Mouse (Mus musculus) left cerebral cortex, postnatal 25 days (tissue): ENCODE results near the gene Cadm4. TPM values are rescaled to one million over a fixed set of nuclear protein-coding genes. Genes with fewer than 3 reads are reported as not detected.

Experiments
- DNase-seq, 2 experiments: peaks; one replicate each; pipeline ENCODE4 v3.0.0; 2022; ENCODE audit warnings: low spot score in 2 of 2, mixed read lengths in 1 of 2
- intact Hi-C: fragments of 180-260 bp; cut with DNase I; formaldehyde crosslinking; loops from one replicate; pipeline ENCODE4 v1.15.1; 2025
- total RNA-seq, 2 experiments: library from RNA; stranded (reverse); gene quantifications; 2 replicates each; pipeline ENCODE4 v1.2.3; 2021

Cadm4 gene
- total RNA-seq, 2 experiments from 2014 or later = 243 to 246 TPM

DNA sequence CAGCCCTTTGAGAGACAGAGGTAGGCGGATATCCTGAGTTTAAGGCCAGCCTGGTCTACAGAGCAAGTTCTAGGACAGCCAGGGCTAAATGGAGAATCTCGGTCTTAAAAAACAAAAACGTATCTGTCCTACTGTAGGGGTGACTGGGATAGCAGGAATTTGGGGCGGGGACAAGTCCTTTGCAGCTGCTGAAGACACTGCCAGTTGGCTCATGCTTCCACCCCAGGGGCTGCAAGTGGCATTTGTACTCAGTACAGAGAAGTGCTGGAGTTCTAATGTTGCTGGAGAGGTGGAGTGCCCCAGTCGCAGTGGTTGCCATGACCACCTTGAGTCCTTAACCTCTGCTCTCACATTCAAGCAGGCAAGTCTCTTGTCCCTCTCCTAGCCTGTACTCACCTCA, 41.0 kb downstream of the Cadm4 start:
- no peak for DNase-seq
- intact Hi-C loops = no loop called here

DNA sequence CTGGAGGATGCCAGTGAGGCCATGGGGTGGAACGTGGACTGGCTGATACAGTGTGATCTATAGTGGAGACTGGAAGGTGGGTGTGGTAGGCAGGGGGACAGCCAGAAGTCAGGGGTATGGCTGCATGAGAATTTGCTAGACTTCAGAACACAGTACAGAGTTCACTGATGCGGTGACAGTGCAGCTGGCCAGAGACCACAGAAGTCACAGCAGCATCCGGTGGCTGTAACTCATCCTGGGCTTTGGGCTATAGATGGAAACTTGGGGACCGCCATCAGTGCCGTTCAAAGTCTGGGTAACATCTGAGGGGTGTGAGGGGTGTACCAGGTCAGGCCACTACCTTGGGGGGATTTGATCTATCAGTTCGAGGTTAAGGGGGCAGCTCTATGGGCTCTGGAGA, 41.9 kb downstream of the Cadm4 start:
- intact Hi-C loops = no loop called here
- DNase-seq = no peak

DNA sequence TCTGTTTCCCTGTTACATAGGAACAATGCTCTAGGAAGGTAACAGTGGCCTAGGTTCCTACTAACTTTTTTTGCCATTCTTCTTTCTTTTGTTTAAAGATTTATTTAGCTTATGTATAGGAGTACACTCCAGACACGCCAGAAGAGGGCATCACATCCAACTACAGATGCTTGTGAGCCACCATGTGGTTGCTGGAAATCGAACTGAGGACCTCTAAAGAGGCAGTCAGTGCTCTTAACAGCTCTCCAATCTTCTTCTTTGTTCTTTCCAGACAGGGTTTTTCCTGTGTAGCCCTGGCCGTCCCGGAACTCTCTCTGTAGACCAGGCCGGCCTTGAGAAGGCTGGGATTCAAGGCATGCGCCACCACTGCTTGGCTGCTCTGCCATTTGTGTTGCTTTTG, 43.2 kb downstream of the Cadm4 start:
- DNase-seq = no peak
- intact Hi-C loops = no loop called here

DNA sequence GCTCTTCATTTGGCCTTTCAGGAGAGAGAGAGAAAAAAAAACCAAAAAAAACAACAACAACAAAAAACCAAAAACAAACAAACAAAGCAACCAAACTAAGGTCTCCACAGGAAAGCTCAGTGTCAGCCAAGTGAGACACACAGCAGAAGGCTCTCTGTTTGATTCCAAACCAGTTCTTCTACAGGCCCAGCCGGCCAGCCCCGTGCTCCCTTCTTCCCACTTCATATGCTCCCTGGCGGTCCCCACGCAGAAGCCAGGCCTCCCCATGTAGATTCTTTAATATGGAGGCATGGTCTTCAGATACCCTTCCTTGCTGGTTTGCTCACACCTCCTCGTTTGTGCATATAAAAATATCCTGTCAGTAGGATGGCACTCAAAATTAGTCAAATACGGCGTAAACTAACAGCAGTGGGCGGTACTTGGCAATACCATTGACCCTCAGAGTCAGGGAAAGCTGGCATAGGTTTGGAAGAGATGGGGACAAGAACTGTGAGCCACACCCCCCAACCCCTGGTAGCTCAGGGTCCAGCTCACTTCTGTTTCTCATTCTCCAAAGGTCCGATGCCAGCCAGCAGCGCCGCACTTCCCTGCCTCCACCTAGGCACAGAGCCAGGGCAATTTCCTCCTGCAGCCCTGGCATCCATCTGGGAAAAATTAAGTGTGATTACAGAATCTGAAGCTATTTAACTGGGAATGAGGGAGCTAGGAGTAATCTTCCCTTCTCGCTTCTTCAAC, 44.0 kb downstream of the Cadm4 start:
- intact Hi-C loops = no loop called here
- peak in 1 of 2 experiments; percentile 23 for DNase-seq

DNA sequence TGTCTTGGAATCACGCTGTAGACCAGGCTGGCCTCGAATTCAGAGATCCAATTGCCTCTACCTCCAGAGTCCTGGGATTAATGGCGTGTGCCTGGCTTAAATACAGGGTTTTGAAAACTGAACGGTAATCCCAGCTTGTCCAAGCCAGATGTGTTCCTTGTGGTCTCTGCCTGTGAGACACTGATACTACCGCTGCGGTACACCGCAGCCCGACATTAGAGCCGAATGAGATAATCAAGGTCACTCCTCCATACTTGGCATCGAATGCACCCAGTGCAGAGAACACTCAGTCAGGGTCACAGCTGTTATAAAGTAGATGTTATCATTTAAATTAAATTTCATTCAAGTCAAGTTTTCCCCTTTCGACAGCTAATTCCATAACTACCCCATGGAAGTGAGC, 47.0 kb downstream of the Cadm4 start:
- no peak for DNase-seq
- intact Hi-C loops = no loop called here

GRCm38 (mm10) chr7:24529580-24529979, 47.8 kb downstream of the Cadm4 start:
- no peak for DNase-seq
- intact Hi-C loops = no loop called here

- intact Hi-C loops = loop anchor here (1.0 to 5.0 kb wide), 3 partner anchors 17 to 132 kb away; partner anchors contain the start of gene Zfp428
- peak; percentile 99 for DNase-seq
Measured at GRCm38 (mm10) chr7:24530062-24530931, 48.5 kb downstream of the Cadm4 start, which contains the start of gene Irgq. Gene Irgq (plus strand): TSS chr7:24530689.

DNA sequence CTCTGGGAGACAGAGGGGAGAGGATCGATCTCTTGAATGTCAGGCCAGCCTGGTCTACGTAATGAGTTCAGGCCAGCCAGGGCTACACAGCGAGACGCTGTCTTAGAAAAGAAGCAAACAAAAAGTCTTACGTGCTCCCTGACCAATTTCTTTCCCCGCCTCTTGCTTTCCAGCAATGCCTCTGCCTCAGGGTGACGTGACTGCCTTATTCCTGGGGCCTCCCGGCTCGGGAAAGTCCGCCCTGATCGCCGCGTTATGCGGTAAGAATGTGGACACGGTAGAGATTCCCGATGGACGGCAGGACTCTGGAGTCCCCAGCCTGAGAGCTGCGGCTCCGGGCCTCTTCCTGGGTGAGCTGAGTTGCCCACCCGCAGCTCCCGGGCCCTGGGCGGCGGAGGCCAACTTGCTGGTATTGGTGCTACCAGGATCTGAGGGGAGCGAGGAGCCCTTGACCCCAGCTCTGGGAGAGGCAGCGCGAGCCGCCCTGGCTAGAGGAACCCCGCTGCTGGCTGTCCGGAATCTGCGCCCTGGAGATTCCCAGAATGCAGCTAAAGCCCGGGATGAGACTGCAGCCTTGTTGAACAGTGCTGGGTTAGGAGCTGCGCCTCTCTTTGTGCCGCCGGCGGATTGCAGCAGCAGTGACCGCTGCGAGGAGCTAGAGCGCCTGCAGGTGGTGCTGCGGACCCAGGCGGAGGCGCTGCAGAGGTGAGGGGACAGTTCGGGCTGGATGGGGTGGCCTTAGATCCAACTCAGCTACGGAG, 49.6 kb downstream of the Cadm4 start:
- DNase-seq = peak; percentile 81 to 82
- intact Hi-C loops = loop anchor here (5.0 kb wide), 1 partner anchor 131 kb away; no protein-coding TSS in a partner anchor

GRCm38 (mm10) chr7:24533031-24533571, 51.3 kb downstream of the Cadm4 start:
- DNase-seq = no peak
- intact Hi-C loops = loop anchor here (5.0 kb wide), 1 partner anchor 129 kb away; no protein-coding TSS in a partner anchor

DNA sequence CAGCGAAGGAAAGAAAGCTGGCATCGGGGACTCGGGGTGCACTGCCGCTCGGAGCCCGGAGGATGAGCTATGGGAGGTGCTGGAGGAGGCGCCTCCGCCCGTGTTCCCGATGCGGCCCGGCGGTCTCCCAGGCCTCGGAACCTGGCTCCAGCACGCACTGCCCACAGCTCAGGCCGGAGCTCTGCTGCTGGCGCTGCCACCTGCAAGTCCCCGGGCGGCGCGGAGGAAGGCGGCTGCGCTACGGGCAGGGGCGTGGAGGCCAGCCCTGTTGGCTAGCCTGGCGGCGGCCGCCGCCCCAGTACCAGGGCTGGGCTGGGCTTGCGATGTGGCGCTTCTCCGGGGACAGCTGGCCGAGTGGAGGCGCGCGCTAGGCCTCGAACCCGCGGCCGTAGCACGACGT, 52.0 kb downstream of the Cadm4 start:
- DNase-seq = no peak
- intact Hi-C loops = loop anchor here (5.0 kb wide), 1 partner anchor 128 kb away; no protein-coding TSS in a partner anchor

DNA sequence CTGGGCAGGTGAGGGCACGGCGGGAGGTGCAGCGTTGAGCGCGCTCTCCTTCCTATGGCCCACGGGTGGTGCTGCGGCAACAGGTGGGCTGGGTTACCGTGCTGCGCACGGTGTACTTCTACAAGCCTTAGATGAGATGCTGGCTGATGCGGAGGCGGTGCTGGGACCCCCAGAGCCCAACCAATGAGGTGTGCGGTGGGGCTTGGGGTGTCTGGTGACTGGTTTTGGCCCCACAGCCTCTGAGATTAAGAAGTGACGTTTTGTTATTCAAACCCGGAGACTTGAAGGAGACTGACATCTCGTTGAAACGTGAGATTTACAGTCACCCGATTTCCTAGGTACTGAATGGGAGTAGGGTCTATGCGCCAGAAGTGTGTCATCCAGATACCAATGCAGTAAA, 52.5 kb downstream of the Cadm4 start:
- intact Hi-C loops = loop anchor here (5.0 kb wide), 1 partner anchor 128 kb away; no protein-coding TSS in a partner anchor
- DNase-seq = peak in 1 of 2 experiments; percentile 27

- intact Hi-C loops = no loop called here
- no peak for DNase-seq
Measured at GRCm38 (mm10) chr7:24537081-24537480, 55.3 kb downstream of the Cadm4 start.

DNA sequence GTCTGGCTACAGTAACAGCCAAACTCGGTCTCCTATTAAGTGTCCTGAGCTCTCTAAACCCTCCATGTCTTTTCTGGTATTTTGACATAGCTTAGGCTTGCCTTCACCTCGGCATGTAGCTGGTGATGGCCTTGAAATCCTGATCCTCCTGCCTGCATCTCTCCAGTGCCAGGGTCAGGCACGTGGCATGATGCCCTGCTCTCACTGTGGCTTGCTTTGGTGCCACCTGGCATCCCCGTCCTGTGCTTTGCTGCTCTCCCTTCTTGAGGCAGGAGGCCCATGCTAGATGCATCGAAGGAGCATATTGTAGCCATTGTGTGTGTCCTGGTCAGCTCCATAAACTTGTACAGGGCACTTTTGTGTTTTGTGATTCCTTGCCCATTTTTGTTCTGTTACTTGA, 55.8 kb downstream of the Cadm4 start:
- intact Hi-C loops = no loop called here
- DNase-seq = no peak

- DNase-seq = peak; percentile 51 to 52
- intact Hi-C loops = no loop called here
Measured at GRCm38 (mm10) chr7:24538154-24538553, 56.3 kb downstream of the Cadm4 start.

GRCm38 (mm10) chr7:24538701-24539100, 56.9 kb downstream of the Cadm4 start:
- intact Hi-C loops = no loop called here
- DNase-seq = no peak

DNA sequence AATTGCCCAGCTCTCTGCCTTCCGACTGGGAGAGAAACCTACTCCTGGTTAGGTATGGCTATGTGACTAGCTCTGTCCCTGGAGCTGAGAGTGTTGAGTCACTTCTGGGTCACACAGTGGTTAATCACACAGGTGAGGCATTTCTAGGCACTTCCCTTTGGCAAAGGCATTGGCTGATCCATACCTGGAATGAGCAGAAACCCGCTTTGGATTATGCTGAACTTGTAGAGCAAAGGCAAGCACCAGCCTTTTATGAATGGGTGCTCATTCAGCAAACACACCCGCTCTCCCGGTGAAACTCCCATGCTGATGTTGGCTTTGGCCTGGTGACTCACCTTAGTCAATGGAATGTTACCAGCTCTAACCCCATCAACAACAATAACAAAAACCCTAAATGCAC, 57.9 kb downstream of the Cadm4 start:
- no peak for DNase-seq
- intact Hi-C loops = no loop called here

GRCm38 (mm10) chr7:24544506-24544905, 62.7 kb downstream of the Cadm4 start:
- DNase-seq = no peak
- intact Hi-C loops = no loop called here

GRCm38 (mm10) chr7:24546068-24546614, 64.3 kb downstream of the Cadm4 start, which contains the start of the genes Pinlyp and Xrcc1:
Gene Pinlyp (minus strand): TSS chr7:24546118.
Gene Xrcc1 (plus strand): TSS chr7:24546289.
- intact Hi-C loops = no loop called here

More at GRCm38 (mm10) chr7:24546068-24546614, 64.3 kb downstream of the Cadm4 start, which contains the start of the genes Pinlyp and Xrcc1:
- DNase-seq = no peak
